Mouse (Mus musculus) thymus, adult 2 months (tissue): Measurements from ENCODE around the gene Lhfp. TPM values are rescaled to one million over a fixed set of nuclear protein-coding genes. Genes with fewer than 3 reads are reported as not detected.

Experiments
- DNase-seq: peaks from one replicate; pipeline ENCODE4 v3.0.0; 2021
- H3K27ac ChIP-seq: fragments of 200-500 bp; 2 replicates; pipeline ENCODE4 v1.5.1; 2012; ENCODE audit warnings: low read length, control low read depth; ENCODE audit not compliant: control insufficient read depth, insufficient read depth
- H3K27me3 ChIP-seq: fragments of 200-500 bp; 2 replicates; pipeline ENCODE4 v1.6.1; 2012; ENCODE audit warnings: mild to moderate bottlenecking, low read length, moderate library complexity, mixed read lengths; ENCODE audit not compliant: control insufficient read depth, insufficient read depth
- H3K36me3 ChIP-seq: fragments of 200-500 bp; 2 replicates; pipeline ENCODE4 v1.6.1; 2012; ENCODE audit warnings: mild to moderate bottlenecking, low read length, moderate library complexity; ENCODE audit not compliant: control insufficient read depth, insufficient read depth
- H3K4me1 ChIP-seq: fragments of 200-500 bp; replicated peaks from 2 replicates; pipeline ENCODE4 v1.6.1; 2012; ENCODE audit warnings: low read length; ENCODE audit not compliant: control insufficient read depth, insufficient read depth
- H3K4me3 ChIP-seq: fragments of 200-500 bp; 2 replicates; pipeline ENCODE4 v1.5.1; 2012; ENCODE audit warnings: mild to moderate bottlenecking, low read length, control low read depth, moderate library complexity; ENCODE audit not compliant: control insufficient read depth, insufficient read depth
- CTCF ChIP-seq: fragments of 200-500 bp; IDR thresholded peaks from 2 replicates; pipeline ENCODE4 v1.5.1; 2012; ENCODE audit warnings: mild to moderate bottlenecking, control low read depth, low read length, moderate library complexity, borderline replicate concordance; ENCODE audit not compliant: control insufficient read depth, poor library complexity, insufficient read depth; ENCODE audit errors: extremely low read depth
- POLR2A ChIP-seq: fragments of 200-500 bp; IDR thresholded peaks from 2 replicates; pipeline ENCODE4 v1.6.1; 2012; ENCODE audit warnings: mild to moderate bottlenecking, low read length, control low read depth, moderate library complexity; ENCODE audit not compliant: control insufficient read depth, poor library complexity, insufficient read depth; ENCODE audit errors: extremely low read depth
- WGBS: fragments of 180-500 bp; shearing (Covaris S2); methylation state at CpG from one replicate; pipeline ENCODE4 v1.1.7; 2018; 5-methylcytosine and 5-hydroxymethylcytosine counted together
- polyA plus RNA-seq: library from polyadenylated mRNA; depleted of rRNA; stranded (reverse); fragments of >200 nt; gene quantifications from 2 replicates; pipeline ENCODE4 v1.2.3, GENCODE M21; 2012

Gene Lhfp
- polyA plus RNA-seq, 1 experiment, result 18.7 TPM

GRCm38 (mm10) chr3:52999996-53000395 lies 41.3 kb upstream of the Lhfp start:
- Histone ChIP-seq H3K4me3 (no peak overlapping the region), H3K27me3 (no peaks in the 10 kb centered on the region), H3K36me3 (peaks cover 27% of the 10 kb centered on the region), H3K27ac (no peak overlapping the region), H3K4me1 (no peaks in the 10 kb centered on the region; the same call in 1 of the 2 replicates)
- WGBS, result 94% methylated on average over 3 of the region's 3 CpGs
- TF ChIP-seq CTCF, result no peak
- no peak for TF ChIP-seq POLR2A
- DNase-seq, result no peak

- DNase-seq, result no peak
- Histone ChIP-seq H3K27ac (no peak overlapping the region), H3K4me3 (no peak overlapping the region), H3K36me3 (peaks cover 26% of the 10 kb centered on the region), H3K4me1 (no peaks in the 10 kb centered on the region; the same call in 1 of the 2 replicates), H3K27me3 (no peaks in the 10 kb centered on the region)
- TF ChIP-seq CTCF (no peak), POLR2A (no peak)
- 96% methylated on average over 6 of the region's 6 CpGs for WGBS
Observed at GRCm38 (mm10) chr3:53002076-53002475, 39.3 kb upstream of the Lhfp start.

GRCm38 (mm10) chr3:53004406-53005114 lies 36.8 kb upstream of the Lhfp start:
- H3K27me3 ChIP-seq, result no peaks in the 10 kb centered on the region
- H3K4me3 ChIP-seq, result no peak overlapping the region
- WGBS, result 78% methylated on average over 2 of the region's 2 CpGs
- H3K27ac ChIP-seq, result no peak overlapping the region
- peaks cover 37% of the 10 kb centered on the region for H3K36me3 ChIP-seq
- TF ChIP-seq CTCF, result no peak
- TF ChIP-seq POLR2A, result no peak
- DNase-seq, result peak; percentile 24
- no peaks in the 10 kb centered on the region; the same call in 1 of the 2 replicates for H3K4me1 ChIP-seq

GRCm38 (mm10) chr3:53007411-53007810 lies 33.9 kb upstream of the Lhfp start:
- 98% methylated on average over 8 of the region's 8 CpGs for WGBS
- no peak for TF ChIP-seq CTCF
- no peak for TF ChIP-seq POLR2A

GRCm38 (mm10) chr3:53016436-53017340 lies 24.6 kb upstream of the Lhfp start, which contains the start of gene Cog6:
Gene Cog6, minus strand, starts transcription at chr3:53017237.
- Histone ChIP-seq H3K27ac (peak within 1 kb of the TSS; percentile 13; the same call in 1 of the 2 replicates), H3K36me3 (peaks cover 7% of the 10 kb centered on the region; the same call in 1 of the 2 replicates), H3K4me3 (peak within 1 kb of the TSS; percentile 66), H3K27me3 (no peaks in the 10 kb centered on the region), H3K4me1 (peaks cover 4% of the 10 kb centered on the region; the same call in 1 of the 2 replicates)
- WGBS, result 3% methylated on average over 53 of the region's 53 CpGs
- TF ChIP-seq CTCF, result 0 out of 2 replicates have a peak, but pooled peaks have one; percentile 36
- peak; percentile 91 for TF ChIP-seq POLR2A
- DNase-seq, result peak; percentile 83

More at GRCm38 (mm10) chr3:53007411-53007810, 33.9 kb upstream of the Lhfp start:
- H3K27ac ChIP-seq, result no peak overlapping the region
- no peak overlapping the region for H3K4me3 ChIP-seq
- no peaks in the 10 kb centered on the region for H3K27me3 ChIP-seq
- no peak for DNase-seq
- H3K36me3 ChIP-seq, result peaks cover 33% of the 10 kb centered on the region
- no peaks in the 10 kb centered on the region; the same call in 1 of the 2 replicates for H3K4me1 ChIP-seq

GRCm38 (mm10) chr3:53027333-53027732 lies 14.0 kb upstream of the Lhfp start:
- no peak overlapping the region for H3K27ac ChIP-seq
- no peaks in the 10 kb centered on the region for H3K27me3 ChIP-seq
- H3K36me3 ChIP-seq, result no peaks in the 10 kb centered on the region
- TF ChIP-seq CTCF (no peak), POLR2A (no peak)
- H3K4me3 ChIP-seq, result no peak overlapping the region
- peaks cover 9% of the 10 kb centered on the region for H3K4me1 ChIP-seq
- no peak for DNase-seq
- 69% methylated on average over 4 of the region's 4 CpGs for WGBS
